Mouse (Mus musculus) bone marrow macrophage, adult 2 months (primary cell): ENCODE measurements around the gene Prpf8.

Source experiments
- CTCF ChIP-seq: IDR thresholded peaks from 2 replicates; pipeline ENCODE4 v1.5.1; 2012; ENCODE audit warnings: low read depth, mild to moderate bottlenecking, low read length, moderate library complexity
- POLR2A ChIP-seq: IDR thresholded peaks from 2 replicates; pipeline ENCODE4 v1.6.1; 2012; ENCODE audit warnings: mild to moderate bottlenecking, low read depth, low read length, borderline replicate concordance

DNA sequence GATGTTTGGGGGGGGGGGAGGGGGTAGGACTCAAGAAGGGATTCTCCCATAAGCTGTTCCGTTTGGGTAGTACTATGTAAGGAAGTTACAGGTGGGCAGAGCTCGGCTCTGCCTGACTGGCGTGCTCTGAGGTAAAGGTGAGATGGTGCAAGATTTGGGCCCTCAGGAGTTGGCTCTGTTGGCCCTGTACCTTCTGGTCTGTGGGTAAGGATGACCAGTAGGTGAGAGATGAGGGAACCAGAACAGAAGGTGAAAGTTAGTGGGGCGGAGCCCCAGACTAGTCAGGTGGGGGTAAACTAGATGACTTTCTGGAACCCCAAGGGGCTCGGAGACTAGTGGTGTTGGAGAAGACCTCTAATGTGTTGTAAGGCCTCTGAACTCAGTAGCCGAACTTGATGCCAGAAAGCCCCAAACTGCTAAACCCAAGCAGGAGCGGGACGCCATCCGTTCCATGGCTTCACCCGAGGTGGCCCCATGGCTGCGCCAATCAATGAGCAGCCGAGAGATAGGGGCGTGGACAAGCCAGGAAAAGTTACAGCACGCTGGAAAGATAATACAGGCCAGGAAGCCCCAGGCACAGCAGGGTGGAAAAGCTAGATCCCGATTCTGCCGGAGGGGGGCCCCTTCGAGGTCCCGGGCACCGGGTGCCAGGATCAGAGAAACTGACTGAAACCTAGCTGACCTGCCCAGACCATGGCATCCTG is 19.0 kb upstream of the Prpf8 start:
- no peak for TF ChIP-seq CTCF
- TF ChIP-seq POLR2A = no peak
